Mouse (Mus musculus) neutrophil, adult 5-6 weeks (primary cell): ENCODE measurements around the gene Akap8l. TPM values are rescaled to one million over a fixed set of nuclear protein-coding genes. Genes with fewer than 3 reads are reported as not detected.

ENCODE experiments used
- ATAC-seq: fragments of 151-379, 151-347 bp; 2 replicates; pipeline ENCODE4 v1.8.0; 2017; ENCODE audit warnings: mild to moderate bottlenecking, moderate TSS enrichment; ENCODE audit not compliant: insufficient number of reproducible peaks, poor library complexity, low FRiP score, severe bottlenecking; ENCODE audit errors: extremely low read depth
- total RNA-seq: library from RNA; stranded (forward); fragments of 200-1000 nt; gene quantifications from 2 replicates; pipeline ENCODE4 v1.2.3, GENCODE M21; 2017

Akap8l gene
- total RNA-seq, 1 experiment from 2014 or later: 275 TPM

DNA sequence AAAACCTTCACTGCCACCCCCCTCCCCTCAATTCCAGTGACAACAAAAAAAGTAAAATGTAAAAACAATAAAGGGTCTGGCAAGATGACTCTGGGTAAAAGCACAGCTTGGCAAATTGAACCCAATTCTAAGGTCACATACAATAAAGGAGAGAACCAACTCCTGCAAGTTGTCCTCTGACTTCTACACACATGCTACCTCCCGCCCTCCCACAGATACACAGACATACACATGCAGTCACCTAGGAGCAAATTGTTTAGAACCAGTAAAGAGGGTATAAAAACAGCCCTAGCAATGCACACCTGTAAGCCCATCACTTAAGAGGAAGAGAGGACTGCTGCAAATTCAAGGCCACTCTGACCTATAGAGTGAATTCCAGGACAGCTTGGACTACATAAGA, 27.6 kb downstream of the Akap8l start:
- no peak for ATAC-seq

DNA sequence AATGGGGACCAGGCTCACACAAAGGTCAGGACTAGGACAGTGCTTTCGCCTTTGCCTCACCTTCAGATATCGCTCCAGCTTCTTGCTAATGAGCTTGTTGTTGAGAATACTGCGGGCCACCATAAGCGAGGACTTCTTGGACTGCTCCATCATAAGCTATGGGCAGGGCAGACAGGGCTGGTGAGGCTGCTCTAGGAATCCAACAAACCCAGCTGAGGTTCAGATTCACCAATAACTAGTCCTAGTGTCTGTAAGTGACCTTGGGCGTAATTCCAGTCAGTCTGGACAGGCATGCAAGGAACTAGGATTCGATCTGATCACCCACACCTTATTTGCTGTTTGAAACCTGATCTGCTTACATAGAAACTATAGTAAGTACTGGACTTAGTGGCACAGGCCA, 28.6 kb downstream of the Akap8l start:
- no peak for ATAC-seq

DNA sequence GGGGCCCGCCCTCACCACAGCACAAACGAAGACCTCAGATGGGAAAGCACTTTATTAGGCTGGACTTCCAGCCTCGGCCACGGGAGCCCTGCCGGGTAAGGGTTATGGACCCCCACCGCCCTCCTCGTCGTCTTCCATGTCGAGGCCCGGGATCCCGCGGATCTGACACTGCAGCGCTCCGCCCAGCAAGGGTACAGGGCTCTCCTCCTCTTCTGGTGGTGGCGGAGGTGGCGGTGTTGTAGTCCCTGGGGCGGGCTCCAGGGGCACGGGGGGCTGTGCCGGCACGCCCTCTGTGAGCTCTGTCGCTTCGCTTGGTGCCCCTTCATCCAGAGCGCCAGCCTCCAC, 29.0 kb downstream of the Akap8l start:
- ATAC-seq: peak; percentile 28; the same call in 1 of the 2 replicates

DNA sequence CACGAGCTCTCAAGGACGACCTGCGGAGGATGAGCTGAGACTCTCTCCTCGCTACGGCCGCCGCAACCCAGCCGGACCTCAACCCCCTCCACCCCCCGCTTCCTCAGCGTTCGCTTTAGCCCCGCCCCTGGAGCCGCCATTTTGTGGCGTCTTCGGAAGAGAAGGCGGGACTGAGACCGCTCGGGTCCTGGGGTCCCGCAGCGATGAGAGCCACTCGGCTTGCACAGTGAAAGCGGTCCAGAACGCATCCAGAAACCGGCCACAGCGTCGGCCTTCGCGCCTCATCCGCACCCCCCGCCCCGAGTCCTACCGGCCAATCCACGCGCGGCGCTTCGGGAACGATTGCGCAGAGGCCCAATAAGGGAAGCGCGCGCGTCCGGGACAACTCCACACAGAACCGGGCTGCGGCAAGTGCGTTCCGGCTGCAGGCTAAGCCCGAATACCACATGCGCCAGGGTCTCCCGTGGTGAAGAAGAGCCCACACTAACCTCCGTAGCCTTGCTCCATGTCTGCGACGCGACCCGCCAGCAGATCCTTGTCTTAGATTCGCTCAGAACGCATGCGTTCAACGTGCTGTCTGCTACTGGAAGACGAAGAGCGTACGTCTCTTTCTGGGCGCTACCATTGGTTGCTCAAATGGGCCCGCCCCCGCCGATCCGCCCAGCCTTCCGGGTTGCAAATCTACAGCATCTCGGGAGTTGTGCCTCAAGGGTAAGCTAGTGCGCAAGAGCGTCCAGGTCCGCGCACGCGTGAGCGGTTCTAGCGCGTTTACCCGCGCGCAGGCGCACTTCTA, 29.6 kb downstream of the Akap8l start, which contains the start of gene Akap8:
Gene Akap8, minus strand, starts transcription at position 642 of the 793 bp plus-strand sequence.
- peak; percentile 96 for ATAC-seq

DNA sequence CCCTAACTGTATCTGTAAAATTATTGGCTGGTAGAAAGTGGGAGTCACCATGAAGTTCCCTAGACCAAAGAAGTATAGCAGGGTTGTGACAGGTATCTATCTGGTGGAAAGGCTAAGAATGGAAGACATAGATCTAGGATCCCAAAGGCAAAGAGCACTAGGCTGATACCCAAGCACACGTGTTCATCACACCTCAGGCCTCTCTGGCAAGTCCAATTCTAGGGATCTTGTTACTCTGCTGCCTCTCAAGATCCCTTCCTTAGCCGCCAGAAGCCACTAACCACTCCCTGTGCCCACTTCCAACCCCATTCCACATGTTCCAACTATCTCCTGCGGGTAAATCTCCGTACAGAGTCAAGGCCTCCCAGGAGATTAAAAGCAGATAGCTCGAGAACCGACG, 30.5 kb downstream of the Akap8l start:
- ATAC-seq: no peak

DNA sequence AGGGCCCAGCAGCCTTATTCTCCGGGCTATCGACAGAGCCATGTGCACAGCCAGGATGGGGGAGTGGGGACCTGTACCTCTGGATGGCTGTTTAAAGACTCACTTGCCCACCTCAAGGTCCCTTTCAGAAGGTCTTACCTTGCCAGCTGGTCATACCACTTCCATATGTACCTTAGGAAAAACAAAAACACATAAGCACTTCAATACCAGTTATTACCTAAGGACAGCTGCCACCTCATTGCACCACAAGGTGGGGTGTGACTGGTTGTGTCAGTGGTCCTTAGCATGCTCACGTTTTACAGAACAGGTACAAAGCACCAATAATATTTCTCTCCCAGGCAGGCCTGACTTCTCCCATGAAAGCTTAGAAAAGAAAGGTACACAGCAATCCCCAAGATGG, 32.7 kb downstream of the Akap8l start:
- ATAC-seq: no peak

DNA sequence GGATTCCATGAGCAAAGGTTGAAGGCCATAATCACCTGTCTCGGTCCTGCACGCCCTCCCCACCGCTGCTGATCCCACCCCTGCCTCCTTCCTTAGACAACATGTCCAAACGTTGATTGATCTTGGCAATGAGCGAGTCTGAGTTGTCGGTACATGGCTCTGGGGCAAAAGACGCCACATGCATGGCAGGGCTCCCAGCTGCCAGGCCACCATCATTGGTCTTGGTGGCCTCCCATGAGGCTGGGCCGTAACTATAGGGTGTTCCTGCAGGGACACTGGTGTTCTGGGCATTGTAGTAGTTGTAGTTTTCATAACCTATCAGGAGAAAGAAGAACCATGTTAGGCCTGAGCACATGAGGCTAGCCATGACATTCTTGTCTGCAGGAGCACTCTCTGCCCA, 33.4 kb downstream of the Akap8l start:
- no peak for ATAC-seq

DNA sequence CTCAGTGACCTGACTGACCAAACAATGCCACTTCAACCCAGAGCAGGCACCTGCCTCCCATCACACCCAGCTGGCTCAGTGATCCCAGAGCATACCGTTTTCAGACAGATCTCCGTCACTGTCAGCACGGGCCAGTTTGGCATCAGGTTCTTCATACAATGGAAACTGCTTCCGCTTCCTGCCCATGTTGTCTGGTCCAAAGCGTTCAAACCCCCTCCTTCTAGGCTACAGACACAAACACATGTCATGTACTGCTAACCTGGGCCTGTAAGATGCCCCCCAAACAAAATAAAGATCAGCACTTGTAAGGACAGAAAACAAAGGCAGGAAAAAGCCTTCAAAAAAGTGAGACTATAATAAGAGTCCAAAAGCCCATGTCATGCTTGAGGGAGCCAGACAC, 34.8 kb downstream of the Akap8l start:
- no peak for ATAC-seq

DNA sequence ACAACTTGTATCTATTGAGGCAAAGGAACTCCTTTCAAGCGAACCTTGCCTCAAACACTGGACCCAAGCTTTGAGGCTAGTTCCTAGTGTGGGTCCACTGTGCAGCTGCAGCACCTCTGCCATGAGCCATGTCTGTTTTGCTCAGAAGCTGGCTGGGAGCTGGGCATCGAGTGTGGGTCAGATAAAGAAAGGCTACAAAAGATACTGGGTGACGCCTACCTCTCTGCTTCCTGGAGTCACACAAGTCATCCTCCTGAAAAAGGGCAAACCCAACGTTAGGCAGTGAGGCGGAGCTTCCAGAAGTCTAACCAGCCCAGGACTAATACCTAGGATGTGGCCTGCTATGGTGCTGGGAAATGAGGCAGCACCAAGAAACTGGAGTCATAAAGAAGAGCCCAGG, 36.5 kb downstream of the Akap8l start:
- no peak for ATAC-seq

DNA sequence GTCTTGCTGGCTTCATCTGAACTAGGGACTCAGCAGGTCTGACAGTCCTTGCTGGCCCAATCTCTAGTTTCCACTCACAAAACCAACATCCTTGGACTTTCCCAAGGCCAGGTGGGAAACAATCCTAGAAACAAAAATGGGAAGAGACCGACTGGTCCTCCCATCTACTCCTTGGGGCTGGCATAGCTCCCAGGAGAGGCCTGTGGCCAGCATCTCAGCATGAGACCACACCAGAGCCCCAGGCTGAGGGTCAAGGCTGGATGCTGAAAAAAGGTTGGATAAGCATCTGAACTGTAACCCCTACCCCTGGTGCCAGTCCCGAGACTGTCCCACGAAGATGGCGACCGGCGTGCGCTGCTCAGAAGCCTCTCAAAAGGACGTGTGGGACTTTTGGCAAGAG, 37.6 kb downstream of the Akap8l start:
- no peak for ATAC-seq

DNA sequence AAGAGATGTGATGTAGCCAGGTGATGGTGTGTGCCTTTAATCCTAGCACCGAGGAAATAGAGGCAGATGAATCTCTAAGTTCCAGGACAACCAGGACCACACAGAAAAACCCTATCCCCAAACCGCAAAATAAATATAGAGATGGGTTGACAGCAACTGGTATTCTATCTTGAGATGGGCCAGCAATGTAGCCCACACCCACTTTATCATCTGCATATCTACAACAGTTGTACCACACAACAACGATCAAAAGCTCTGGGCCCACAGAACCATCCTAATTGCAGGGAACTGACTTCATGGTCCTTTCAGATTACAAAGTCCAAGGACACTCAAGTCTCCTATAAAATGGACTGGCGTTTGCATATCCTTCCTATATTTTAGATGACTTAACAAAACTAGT, 42.4 kb downstream of the Akap8l start:
- no peak for ATAC-seq

DNA sequence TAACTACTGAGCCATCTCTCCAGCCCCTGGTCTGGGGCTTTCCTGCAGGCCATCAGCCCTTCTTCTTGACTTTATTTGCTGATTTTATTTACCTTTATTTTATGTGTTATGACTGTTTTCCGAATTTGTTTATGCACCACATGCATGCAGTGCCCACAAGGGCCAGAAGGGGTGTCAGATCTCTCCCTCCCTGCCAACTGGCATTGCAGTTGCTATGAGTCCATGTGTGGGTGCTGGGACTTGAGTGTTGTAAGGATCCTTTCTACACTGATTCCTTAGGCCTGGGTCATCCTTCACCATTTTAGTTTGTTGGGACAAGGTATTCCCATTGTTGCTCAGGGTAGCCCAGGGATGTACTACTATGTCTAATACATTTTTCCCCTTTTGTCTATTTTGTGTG, 52.3 kb downstream of the Akap8l start:
- no peak for ATAC-seq

DNA sequence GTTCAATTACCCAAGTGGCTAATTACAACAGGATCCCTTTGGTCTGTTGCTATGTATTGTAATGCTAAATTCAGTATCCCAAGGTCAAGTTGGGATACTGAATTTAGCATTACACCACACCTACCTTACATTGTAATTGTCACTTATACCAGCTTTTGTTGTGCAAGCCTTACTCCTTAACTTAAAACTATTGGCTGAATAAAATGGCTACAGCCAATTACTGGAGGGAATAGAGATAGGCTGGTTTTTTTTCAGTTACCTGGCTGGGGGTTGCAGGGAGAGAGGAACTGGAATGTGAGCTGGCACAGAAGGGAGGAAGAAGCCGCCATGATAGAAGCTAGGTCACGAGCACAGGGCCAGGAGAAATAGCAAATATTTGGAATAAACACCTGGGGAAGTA, 54.5 kb downstream of the Akap8l start:
- no peak for ATAC-seq

DNA sequence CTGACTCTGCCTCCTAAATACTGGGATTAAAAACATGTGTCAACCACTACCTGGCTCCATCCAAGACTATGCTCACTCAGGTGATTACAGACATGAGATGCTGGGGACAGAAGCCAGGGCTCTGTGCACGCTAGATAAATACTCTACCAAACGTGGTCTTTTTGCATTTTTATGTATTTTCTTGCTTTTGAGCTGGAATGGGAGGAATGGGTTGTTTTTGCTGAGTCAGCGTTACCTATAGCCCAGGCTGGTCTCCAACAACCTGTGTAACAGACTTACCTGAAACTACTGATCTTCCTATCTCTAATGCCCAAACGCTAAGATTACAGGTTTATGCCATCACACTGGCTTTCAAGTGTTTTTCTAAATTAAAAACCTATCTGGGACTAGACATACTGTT, 55.2 kb downstream of the Akap8l start:
- ATAC-seq: no peak

DNA sequence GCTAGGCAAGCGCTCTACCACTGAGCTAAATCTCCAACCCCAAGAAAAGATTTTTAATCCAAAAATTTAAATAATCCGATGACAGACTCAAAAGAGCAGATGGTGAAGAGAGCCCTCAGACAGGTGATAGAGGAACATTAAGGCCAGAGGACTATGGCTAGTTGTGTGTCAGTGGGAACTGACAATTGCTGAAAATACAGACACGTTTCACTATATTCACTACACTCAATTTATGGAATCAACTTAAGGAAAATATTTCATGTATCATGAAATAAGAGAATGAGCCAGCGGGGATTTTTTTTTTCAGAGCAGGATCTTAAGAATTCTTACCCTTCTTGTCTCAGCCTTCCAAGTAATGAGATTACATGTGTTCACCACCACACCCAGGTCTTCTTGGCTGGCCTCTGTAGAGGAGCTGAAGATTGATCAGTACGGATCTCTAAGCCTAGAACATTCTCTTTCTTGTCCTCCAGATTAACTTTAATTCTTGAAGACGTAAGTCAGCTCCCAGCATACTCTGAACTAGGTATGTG, 65.2 kb downstream of the Akap8l start:
- ATAC-seq: no peak

DNA sequence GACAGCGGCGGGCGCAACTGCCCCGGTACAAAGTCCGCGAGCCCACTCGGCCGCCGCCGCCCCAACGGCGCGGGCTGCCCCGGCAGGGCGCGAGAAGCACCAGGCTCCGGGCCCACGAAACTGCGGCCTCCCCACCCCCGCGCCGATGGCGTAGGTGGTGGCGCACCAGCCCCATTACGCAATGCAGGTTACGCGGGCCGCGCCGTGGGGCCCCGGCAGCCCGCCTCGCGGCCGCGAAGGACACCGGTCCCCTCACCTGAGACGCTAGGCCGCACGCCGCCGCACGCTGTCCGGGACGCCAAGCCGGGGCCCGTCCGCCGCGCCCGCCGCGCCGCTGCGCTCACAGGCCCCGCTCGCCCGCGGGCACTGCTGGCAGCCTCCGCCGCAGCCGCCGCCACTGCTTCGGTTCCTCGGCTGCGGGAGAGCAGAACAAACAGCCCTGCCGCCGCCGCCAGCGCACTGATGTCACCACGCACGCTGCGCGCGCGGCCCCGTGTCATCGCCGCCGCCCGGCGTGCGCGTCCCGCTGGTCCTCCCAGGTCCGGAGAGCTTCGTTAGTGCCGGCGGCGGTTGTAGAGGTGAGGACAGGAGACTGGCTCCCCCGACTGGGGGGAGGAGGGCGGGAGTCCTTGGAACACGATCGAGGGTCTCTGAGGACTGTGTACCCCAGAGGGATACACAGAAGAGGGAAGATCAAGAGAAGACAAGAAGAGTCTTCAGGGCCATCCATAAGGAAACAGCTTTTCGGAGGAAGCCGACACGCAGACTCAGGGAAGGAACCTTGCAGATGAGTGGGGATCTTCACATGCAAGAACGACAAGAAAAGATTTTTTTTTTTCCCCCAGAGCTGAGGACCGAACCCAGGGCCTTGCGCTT, 65.9 kb downstream of the Akap8l start, which contains the start of gene Brd4:
Gene Brd4, minus strand, starts transcription at position 461 of the 876 bp plus-strand sequence.
- peak; percentile 71 for ATAC-seq

DNA sequence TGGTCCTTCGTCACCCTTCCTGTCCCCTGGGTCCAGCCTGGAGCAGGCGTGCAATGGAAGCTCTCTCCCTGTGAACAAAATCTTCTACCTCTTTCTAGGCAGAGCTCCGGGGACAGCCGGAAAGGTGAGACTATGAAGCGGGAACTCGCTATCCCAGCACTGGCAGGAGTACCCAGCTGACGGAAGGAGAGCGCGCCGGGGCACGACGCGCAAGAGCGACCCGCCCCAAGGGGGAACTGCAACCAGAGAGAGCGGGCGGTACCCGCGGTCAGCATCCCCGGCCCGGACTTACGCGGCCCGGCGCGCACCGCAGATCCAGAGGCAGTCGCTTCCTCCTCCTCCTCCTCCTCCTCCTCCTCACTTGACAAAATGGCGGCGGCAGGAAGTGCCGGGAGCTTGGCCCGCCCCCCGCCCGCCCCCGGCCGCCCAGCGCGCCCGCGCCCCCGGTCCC, 66.6 kb downstream of the Akap8l start:
- ATAC-seq: peak; percentile 76

DNA sequence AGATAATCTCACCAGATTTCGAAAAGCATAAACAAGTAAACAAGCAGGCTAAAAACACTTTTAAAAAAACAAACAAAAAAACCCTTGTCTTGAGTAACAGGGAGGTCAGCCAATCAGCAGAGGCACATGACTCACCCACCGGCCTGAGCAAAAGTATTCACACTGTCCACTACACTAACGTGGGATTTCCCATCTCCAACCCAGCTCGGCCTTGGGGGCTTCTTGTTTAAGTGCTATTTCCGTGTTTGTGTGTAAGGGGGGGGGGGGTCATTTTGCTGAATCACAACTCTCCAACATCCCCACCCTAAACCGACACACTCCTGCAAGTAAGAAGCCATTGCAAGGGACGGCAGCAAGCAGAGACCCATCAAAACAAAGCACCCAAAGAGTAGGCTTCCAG, 67.1 kb downstream of the Akap8l start:
- ATAC-seq: no peak

DNA sequence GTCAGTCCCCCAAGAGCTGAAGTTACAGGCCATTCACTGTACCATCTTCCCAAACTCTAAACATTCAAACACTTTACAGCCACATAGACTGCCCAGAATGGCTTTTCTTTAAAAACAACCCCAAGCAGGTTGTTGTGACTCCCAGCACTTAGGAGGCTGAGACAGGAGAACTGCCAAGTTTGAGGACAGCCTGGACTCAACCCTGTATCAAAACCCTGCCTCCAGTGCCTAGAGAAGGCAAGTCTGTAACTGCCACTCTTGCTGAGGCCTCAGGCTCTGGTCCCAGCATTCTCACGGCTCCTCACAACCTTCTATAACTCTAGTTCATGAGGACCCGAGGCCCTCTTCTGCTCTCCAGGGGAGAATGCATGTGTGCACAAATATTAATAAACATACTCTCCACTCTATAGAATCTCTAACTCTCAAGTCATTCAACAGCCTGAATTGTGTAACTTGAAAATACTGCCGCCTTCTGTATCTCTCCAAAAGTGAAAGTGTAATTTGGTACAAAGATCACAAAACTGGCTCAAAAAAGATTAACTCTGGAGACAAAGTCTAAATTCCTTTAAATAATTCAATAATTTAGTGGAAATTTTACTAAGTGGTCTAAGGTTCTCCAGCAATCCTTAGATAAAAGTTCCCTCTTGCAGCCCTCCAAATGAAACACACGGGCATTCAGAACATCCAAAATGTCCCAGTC, 68.6 kb downstream of the Akap8l start:
- ATAC-seq: no peak
